Mouse (Mus musculus) layer of hippocampus, postnatal 36 days (tissue): ENCODE data around the gene Dapp1. TPM values are rescaled to one million over a fixed set of nuclear protein-coding genes. Genes with fewer than 3 reads are reported as not detected.
"Not testable (repeated sequence)": the region's sequence is repeated elsewhere in the genome, so short reads cannot be mapped to it uniquely, and the experiment has no call there.

Experiments used
- DNase-seq, 2 experiments: peaks; one replicate each; pipeline ENCODE4 v3.0.0; 2022
- total RNA-seq, 2 experiments: library from RNA; stranded (reverse); gene quantifications; 2 replicates each; pipeline ENCODE4 v1.2.3; 2021

Gene Dapp1
- total RNA-seq, 2 experiments from 2014 or later, result 4.4 to 7.0 TPM

DNA sequence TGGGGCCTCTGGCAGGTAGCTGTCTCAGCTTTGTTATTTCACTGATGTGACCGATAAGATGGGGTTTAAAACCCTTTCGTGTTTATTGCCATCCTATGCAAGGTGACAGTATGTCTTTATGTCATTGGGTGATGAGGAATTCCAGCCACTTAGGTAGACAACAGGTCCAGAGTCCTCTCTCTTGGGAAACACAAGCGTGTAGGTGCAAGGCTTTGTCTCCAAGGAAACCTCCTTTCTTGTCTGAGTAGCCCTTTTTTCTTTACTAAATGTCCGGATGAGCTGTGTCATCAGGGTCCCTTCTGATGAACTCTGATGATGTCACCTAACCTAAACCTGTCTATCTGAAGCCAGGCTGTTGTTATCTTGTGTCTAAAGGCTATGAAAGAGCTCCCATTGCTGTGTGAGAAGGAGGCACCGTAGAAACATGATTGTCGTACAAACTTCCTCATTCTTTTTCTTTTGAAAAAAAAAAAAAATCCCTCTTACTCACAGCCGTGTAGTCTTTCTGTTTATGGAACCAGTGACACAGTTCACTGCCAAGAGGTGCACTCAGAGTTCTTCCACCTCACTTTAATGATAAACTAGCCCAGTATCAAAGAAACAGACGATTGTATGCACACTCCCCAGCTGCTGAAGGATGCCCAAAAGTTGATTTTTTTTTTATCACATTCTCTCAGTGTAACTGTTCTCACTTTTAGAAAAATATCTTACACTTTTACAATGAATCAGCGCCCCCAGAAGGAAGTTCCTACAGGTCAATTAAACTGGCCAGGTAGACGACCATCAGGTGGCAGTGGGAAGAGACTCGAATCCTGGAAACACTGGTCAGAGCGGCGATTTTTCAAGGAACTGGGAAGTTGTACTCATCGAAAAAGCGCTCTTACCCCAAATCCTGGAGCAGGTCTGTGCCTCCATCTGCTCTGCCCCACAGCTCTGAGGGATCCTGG, 637 bp downstream of the Dapp1 start:
- no peak for DNase-seq

- DNase-seq, result no peak
Observed at GRCm38 (mm10) chr3:137978233-137978632, 3.1 kb downstream of the Dapp1 start.

DNA sequence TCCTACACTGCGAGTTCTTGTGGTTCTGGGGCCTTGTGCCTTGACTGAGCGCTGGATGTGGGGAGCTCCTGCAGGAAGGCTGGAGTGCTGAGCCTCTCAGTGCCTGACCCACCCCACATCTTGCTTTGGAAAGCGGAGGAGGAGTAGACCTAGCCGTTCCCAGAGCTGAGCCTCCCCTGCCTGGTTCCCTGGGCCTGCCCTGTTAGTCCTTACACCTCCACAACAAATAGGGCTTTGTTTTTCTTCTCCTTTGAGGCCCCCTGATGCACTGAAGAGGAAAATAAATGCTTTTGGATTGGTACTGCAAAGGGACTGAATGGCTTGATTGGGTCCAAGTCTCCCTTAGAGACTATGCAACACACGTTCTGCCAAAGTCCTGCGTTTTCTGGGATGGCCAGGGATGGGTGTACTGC, 3.7 kb downstream of the Dapp1 start:
- DNase-seq, result peak in 1 of 2 experiments; percentile 33

GRCm38 (mm10) chr3:137976943-137977628, 4.3 kb downstream of the Dapp1 start:
- DNase-seq, result no peak

GRCm38 (mm10) chr3:137975856-137976423, 5.4 kb downstream of the Dapp1 start:
- DNase-seq, result no peak

- no peak for DNase-seq
Observed at GRCm38 (mm10) chr3:137975435-137975834, 5.9 kb downstream of the Dapp1 start.

DNA sequence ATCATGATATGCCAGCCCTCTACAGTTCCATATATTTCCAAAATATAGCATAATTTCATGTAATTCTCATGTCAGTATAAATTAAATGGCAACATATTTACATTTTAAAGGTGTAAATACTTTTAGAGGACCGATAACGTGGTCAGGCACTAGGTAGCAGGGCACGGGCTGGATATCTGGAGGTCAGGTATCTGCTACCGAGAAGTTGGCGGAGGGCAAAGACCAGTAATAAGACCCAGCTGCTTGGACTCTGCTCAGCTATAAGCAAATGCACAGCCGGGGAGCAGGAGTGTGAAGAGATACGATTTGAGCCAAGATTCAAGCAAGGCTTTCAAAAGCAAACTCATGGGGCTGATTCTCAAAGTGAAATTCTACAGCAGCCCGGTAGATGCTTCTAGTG, 7.0 kb downstream of the Dapp1 start:
- no peak for DNase-seq

DNA sequence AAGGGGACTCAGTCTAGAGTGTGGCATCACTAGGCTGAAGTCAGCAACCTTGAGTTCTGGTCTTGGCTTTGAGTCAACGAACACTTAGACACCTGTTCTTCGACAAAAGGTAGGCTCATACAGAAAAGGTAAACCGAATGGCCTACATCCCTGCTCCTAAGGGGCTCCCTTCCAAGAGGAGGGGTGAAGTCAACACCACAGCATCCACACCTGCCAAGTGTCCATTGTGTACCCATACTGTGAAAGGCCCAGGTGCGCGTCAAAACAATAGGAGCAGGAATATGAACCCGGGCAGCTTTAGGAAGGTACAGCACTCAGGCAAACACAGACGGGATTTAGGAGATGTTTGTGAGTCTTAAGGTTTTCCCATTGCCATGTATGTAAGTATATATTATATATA, 8.4 kb downstream of the Dapp1 start:
- no peak for DNase-seq

DNA sequence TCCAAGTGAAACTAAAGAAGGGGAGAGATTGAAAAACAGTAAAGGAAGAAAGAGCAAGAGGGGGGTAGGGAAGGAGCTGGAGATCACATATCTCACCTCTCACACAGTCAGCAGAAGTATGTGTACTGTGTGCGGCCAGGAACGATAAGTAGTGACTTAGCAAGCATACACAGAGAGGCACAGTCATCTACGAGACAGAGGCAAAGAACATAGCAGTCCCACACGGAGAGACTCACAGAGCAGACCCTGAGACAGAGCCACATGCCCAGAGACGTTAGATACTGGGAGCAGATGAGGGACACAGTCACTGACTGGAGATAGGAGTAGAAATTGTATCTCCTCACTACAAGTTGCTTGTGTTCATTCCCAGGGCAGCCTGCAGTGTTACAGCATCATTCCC, 9.1 kb downstream of the Dapp1 start:
- DNase-seq, result no peak

DNA sequence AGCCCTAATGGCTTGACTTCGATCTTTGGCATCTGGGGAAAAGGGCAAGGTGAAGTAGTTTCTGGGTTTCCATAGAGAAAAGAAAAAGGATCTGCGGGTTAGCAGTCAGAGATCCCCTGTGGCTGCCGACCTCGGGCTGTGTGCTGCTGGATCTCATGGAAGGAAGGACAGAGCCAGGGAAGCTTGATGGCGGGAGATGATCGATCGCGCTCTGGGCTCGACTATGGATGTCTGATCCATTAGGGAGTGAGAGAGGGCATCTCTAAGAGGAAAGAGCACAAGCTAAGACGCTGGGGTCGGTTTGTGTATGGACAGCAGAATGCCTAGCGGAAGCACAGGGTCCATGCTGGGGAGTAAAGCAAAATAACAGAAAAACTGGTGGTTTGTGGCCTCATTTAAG, 11.4 kb downstream of the Dapp1 start:
- no peak for DNase-seq

GRCm38 (mm10) chr3:137968820-137969486, 12.4 kb downstream of the Dapp1 start:
- DNase-seq, result no peak

DNA sequence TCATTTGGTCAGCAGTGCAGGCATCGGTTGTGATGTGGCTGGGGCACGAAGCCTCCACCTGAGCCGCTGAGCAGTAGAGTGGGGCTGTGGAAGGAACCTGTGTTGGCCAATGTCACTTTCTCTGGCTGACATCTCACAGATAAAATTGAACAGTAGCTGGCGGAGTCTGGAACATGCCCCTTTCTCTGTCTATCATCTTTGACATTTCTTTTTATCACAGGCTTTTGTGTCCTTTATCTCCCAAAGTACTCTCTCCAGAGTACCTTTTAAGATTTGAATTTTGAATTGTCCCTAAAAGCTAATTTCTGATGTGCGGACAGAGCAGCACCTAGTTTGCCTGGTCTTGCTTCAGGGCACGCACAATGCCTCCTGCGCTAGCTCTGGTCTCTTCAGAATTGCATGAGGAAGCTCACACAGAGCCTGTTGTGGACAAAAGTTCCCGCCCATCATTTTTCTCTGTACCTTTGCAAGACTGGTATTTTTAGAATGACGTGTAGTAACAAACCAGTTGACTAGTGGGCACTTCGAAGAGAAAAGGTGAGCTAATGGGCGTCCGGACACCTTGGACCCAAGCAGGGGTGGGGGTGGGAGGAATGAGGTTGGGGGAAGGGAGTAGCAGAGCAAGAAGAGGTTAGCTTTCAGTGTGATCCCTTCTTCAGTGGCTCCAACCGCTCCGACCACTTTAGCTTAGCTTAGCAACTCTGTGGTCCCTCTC, 13.1 kb downstream of the Dapp1 start:
- no peak for DNase-seq

- DNase-seq, result not testable (repeated sequence)
Observed at GRCm38 (mm10) chr3:137964014-137964413, 17.3 kb downstream of the Dapp1 start.

GRCm38 (mm10) chr3:137963508-137963907, 17.8 kb downstream of the Dapp1 start:
- DNase-seq, result no peak

- no peak for DNase-seq
Observed at GRCm38 (mm10) chr3:137961736-137962385, 19.5 kb downstream of the Dapp1 start.

DNA sequence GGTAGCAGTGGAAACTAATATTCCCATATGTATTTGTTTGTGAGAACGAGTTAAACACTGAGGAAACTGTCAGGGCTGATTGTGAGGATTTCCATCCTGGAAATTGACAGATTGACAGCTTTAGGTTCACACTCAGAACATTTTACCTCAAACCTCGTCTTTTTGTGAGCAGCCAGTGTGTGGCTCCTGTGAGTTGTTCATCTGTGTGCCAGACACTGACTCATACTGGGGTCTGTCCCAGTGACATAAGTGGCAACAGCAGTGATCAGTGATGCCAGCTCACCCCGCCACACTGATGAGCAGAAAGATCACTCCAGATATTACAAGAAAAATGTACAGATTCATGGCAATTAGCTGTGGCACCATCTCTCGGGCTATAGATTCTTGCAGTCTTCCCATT, 21.9 kb downstream of the Dapp1 start:
- DNase-seq, result no peak

DNA sequence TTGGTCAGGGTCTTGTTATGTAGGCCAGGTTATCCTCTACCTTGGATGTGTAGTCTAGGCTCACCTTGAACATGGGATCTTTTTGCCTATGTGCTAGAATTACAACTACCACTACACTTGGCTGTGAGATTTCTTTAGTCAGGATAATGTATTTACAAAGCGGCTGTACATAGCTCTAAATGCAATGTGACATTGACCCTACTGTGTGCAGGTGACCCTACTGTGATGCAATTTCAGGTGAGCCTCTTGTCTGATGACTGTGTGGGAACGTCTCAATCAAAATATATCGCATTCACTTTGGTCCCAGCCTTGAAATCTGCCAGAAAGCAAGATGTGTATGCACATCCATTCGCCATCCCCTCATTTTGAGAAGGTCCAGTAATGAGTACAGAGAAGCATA, 23.0 kb downstream of the Dapp1 start:
- no peak for DNase-seq

- DNase-seq, result no peak
Observed at GRCm38 (mm10) chr3:137957864-137958263, 23.5 kb downstream of the Dapp1 start.

GRCm38 (mm10) chr3:137955560-137956081, 25.7 kb downstream of the Dapp1 start:
- no peak for DNase-seq

DNA sequence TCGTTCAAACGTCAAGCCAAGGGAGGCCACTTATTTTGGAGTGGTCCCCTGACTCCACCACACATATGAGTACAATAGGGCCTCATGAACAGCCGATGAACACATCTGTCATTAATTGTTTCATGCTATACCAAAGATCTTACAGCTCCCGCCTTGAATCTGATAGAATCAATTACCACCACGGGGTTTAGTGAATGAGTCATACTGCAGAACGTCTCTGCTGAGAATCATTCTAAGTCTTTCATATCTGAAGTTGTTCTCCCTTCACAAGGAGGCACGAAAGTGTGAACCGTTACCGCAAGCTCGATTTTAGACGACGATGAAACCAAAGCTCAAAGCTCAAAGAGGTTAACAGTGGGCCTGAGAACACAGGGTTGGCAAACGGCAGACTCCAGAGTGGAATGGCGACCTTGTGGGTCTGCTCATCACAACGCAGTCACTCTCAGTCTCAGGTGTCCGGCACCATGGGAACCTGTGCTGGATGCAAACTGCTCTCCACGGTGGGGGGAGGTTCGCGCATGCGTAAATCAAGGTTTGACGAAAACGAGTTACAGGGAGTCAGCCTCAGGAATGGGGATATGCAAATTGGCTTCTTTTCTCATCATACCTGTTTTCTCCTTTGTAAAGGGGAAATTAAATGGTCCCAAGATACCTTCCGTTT, 27.0 kb downstream of the Dapp1 start:
- DNase-seq, result no peak
